Mouse (Mus musculus): ENCODE results near the gene Stk40. TPM values are rescaled to one million over a fixed set of nuclear protein-coding genes. Genes with fewer than 3 reads are reported as not detected.
"Not testable (repeated sequence)": the region's sequence is repeated elsewhere in the genome, so short reads cannot be mapped to it uniquely, and the experiment has no call there.

Gene Stk40
- polyA plus RNA-seq, 1 experiment from 2014 or later = 34.2 TPM

GRCm38 (mm10) chr4:126163067-126163659 lies 59.4 kb downstream of the Stk40 start, which contains the start of gene Sh3d21:
TSS of gene Sh3d21 (minus strand) at chr4:126163491.
- 0 out of 2 replicates have a peak, but pooled peaks have one; percentile 36 for ATAC-seq
- no peak within 1 kb of the TSS for H3K27ac ChIP-seq

GRCm38 (mm10) chr4:126163685-126164084 lies 59.9 kb downstream of the Stk40 start:
- H3K4me2 ChIP-seq = peak overlapping the region; percentile 99; the same call in 1 of the 2 replicates
- no peak for ATAC-seq
- no peak overlapping the region for H3K4me3 ChIP-seq
- WGBS = 65% methylated on average over 4 of the region's 4 CpGs
- no peak overlapping the region for H3K9ac ChIP-seq
- H3K27ac ChIP-seq = no peak overlapping the region
- no peaks in the 10 kb centered on the region for H3K9me3 ChIP-seq (replicated peaks)
- H3K4me1 ChIP-seq = peaks cover 16% of the 10 kb centered on the region
- peaks cover 38% of the 10 kb centered on the region for H3K36me3 ChIP-seq (ENCODE audit: poor library complexity, severe bottlenecking)
- no peaks in the 10 kb centered on the region for H3K27me3 ChIP-seq

More at GRCm38 (mm10) chr4:126163067-126163659, 59.4 kb downstream of the Stk40 start, which contains the start of gene Sh3d21:
- no peaks in the 10 kb centered on the region for H3K27me3 ChIP-seq
- 7% methylated on average over 22 of the region's 22 CpGs for WGBS
- H3K4me1 ChIP-seq = peaks cover 16% of the 10 kb centered on the region
- no peaks in the 10 kb centered on the region for H3K9me3 ChIP-seq (replicated peaks)
- H3K4me3 ChIP-seq = peak within 1 kb of the TSS; percentile 57
- peak within 1 kb of the TSS; percentile 99 for H3K4me2 ChIP-seq
- peaks cover 32% of the 10 kb centered on the region for H3K36me3 ChIP-seq (ENCODE audit: poor library complexity, severe bottlenecking)
- peak within 1 kb of the TSS; percentile 85 for H3K9ac ChIP-seq

- not testable (repeated sequence) for ATAC-seq; H3K9me3 ChIP-seq (replicated peaks); H3K9ac ChIP-seq; H3K27me3 ChIP-seq; H3K27ac ChIP-seq; H3K4me2 ChIP-seq; H3K4me3 ChIP-seq
- Histone ChIP-seq H3K36me3 (ENCODE audit: poor library complexity, severe bottlenecking) (peaks cover 52% of the 10 kb centered on the region), H3K4me1 (peaks cover 16% of the 10 kb centered on the region)
- WGBS = 72% methylated on average over 10 of the region's 10 CpGs
Observed at GRCm38 (mm10) chr4:126165092-126165491, 61.3 kb downstream of the Stk40 start.

GRCm38 (mm10) chr4:126166084-126166483 lies 62.3 kb downstream of the Stk40 start:
- Histone ChIP-seq H3K36me3 (ENCODE audit: poor library complexity, severe bottlenecking) (peaks cover 60% of the 10 kb centered on the region), H3K9ac (no peak overlapping the region), H3K4me3 (no peak overlapping the region), H3K27ac (no peak overlapping the region), H3K4me2 (no peak overlapping the region), H3K27me3 (no peaks in the 10 kb centered on the region), H3K4me1 (peaks cover 16% of the 10 kb centered on the region), H3K9me3 (replicated peaks) (no peaks in the 10 kb centered on the region)
- no peak for ATAC-seq
- WGBS = 78% methylated on average over 3 of the region's 3 CpGs

GRCm38 (mm10) chr4:126168851-126169250 lies 65.1 kb downstream of the Stk40 start:
- H3K36me3 ChIP-seq (ENCODE audit: poor library complexity, severe bottlenecking) = peaks cover 85% of the 10 kb centered on the region
- no peak overlapping the region for H3K27ac ChIP-seq
- ATAC-seq = no peak
- no peaks in the 10 kb centered on the region for H3K27me3 ChIP-seq
- no peaks in the 10 kb centered on the region for H3K4me1 ChIP-seq
- no peaks in the 10 kb centered on the region for H3K9me3 ChIP-seq (replicated peaks)
- no peak overlapping the region for H3K4me3 ChIP-seq
- no peak overlapping the region for H3K9ac ChIP-seq
- no peak overlapping the region for H3K4me2 ChIP-seq
- WGBS = 92% methylated on average over 6 of the region's 6 CpGs

- not testable (repeated sequence) for H3K9ac ChIP-seq; H3K4me2 ChIP-seq; H3K27me3 ChIP-seq; ATAC-seq; H3K27ac ChIP-seq; H3K9me3 ChIP-seq (replicated peaks); H3K4me3 ChIP-seq; H3K4me1 ChIP-seq
- 96% methylated on average over 5 of the region's 5 CpGs for WGBS
- peaks cover 96% of the 10 kb centered on the region for H3K36me3 ChIP-seq (ENCODE audit: poor library complexity, severe bottlenecking)
Observed at GRCm38 (mm10) chr4:126170737-126171136, 67.0 kb downstream of the Stk40 start.

GRCm38 (mm10) chr4:126173800-126174199 lies 70.0 kb downstream of the Stk40 start:
- no peak overlapping the region for H3K9ac ChIP-seq
- no peak overlapping the region for H3K27ac ChIP-seq
- no peak overlapping the region for H3K4me3 ChIP-seq
- H3K36me3 ChIP-seq (ENCODE audit: poor library complexity, severe bottlenecking) = peaks cover 90% of the 10 kb centered on the region
- no peaks in the 10 kb centered on the region for H3K4me1 ChIP-seq
- 95% methylated on average over 5 of the region's 5 CpGs for WGBS
- no peaks in the 10 kb centered on the region for H3K9me3 ChIP-seq (replicated peaks)
- no peak for ATAC-seq
- no peak overlapping the region for H3K4me2 ChIP-seq
- no peaks in the 10 kb centered on the region for H3K27me3 ChIP-seq

- not testable (repeated sequence) for H3K4me3 ChIP-seq; H3K4me2 ChIP-seq; H3K27ac ChIP-seq; H3K9ac ChIP-seq; H3K4me1 ChIP-seq; ATAC-seq; H3K27me3 ChIP-seq; H3K9me3 ChIP-seq (replicated peaks)
- 96% methylated on average over 7 of the region's 7 CpGs for WGBS
- peaks cover 87% of the 10 kb centered on the region for H3K36me3 ChIP-seq (ENCODE audit: poor library complexity, severe bottlenecking)
Observed at GRCm38 (mm10) chr4:126175980-126176379, 72.2 kb downstream of the Stk40 start.

GRCm38 (mm10) chr4:126181170-126181957 lies 77.6 kb downstream of the Stk40 start:
- no peaks in the 10 kb centered on the region for H3K27me3 ChIP-seq
- no peak overlapping the region for H3K4me3 ChIP-seq
- no peaks in the 10 kb centered on the region for H3K4me1 ChIP-seq
- no peak overlapping the region for H3K4me2 ChIP-seq
- no peak overlapping the region for H3K9ac ChIP-seq
- no peak for ATAC-seq
- 66% methylated on average over 7 of the region's 7 CpGs for WGBS
- H3K27ac ChIP-seq = no peak overlapping the region
- H3K9me3 ChIP-seq (replicated peaks) = no peaks in the 10 kb centered on the region
- peaks cover 65% of the 10 kb centered on the region for H3K36me3 ChIP-seq (ENCODE audit: poor library complexity, severe bottlenecking)

- Histone ChIP-seq H3K9ac (no peak overlapping the region), H3K9me3 (replicated peaks) (no peaks in the 10 kb centered on the region), H3K36me3 (ENCODE audit: poor library complexity, severe bottlenecking) (peaks cover 51% of the 10 kb centered on the region), H3K4me1 (no peaks in the 10 kb centered on the region), H3K27me3 (no peaks in the 10 kb centered on the region), H3K4me3 (no peak overlapping the region), H3K27ac (no peak overlapping the region), H3K4me2 (no peak overlapping the region)
- ATAC-seq = no peak
- WGBS = 91% methylated on average over 5 of the region's 5 CpGs
Observed at GRCm38 (mm10) chr4:126183034-126183433, 79.3 kb downstream of the Stk40 start.

GRCm38 (mm10) chr4:126187096-126187495 lies 83.3 kb downstream of the Stk40 start:
- Histone ChIP-seq H3K9ac (no peak overlapping the region), H3K27me3 (no peaks in the 10 kb centered on the region), H3K9me3 (replicated peaks) (no peaks in the 10 kb centered on the region), H3K4me1 (no peaks in the 10 kb centered on the region), H3K27ac (no peak overlapping the region), H3K4me2 (no peak overlapping the region), H3K4me3 (no peak overlapping the region), H3K36me3 (ENCODE audit: poor library complexity, severe bottlenecking) (peaks cover 41% of the 10 kb centered on the region)
- WGBS = 95% methylated on average over 3 of the region's 3 CpGs
- ATAC-seq = no peak

Data from forebrain, embryonic 13.5 days (tissue).